Mouse (Mus musculus): ENCODE measurements around the gene Asb15.

The Asb15 gene

DNA sequence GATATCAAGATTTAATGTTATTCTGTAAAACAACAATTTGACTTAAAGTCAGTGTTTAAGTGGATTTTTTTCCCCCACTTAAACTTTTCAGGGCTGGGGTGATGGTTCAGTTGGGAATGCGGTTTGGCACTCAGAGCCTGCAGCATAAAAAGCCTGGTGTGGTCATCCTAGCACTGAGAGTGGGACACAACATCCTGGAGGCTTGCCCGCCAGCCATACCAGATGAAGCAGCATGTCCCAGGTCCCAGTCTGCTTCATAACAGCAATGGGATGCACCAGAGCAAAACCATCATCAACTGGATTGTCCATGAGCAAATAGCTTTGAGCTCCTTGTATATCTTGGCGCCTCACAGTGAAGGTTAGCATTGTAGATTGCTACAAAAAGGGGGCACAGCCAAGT lies 80.7 kb downstream of the Asb15 start:
- no peak for DNase-seq

DNA sequence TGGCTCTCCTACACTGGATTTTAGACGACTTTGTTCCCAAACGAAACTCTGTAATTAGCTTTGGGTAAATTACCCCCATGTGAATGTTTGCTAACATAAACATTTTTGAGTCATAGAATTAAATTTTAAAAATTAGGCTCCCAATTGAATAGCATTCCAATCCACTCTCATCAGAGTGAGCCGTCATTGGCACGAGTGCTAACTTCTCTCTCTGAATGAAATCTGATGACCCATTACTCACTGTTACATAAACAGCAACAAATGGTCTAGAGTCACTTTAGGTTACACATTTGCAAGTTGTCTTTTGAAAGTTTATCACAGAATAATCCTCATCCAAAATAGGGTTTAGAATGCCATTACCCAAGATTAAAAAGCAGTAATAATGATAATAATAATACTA lies 81.6 kb downstream of the Asb15 start:
- no peak for DNase-seq

DNA sequence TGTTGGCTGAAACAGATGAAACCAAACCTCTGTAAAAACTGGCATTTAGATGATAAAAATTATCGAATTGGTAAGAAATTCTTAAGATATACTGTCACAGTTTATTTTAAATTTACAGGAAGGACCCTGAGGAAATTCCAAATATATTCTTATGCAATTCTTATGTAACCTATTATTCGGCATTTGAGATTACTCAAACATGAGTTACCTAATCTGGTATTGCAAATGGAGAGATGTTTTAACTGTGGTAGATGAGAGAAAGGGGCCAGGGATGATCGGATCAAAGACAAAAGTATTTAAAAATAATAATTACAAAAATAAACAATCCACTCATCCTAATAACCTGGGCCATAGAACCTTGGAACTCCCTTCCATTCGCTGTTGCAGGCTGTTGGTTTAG lies 82.4 kb downstream of the Asb15 start:
- DNase-seq: no peak

DNA sequence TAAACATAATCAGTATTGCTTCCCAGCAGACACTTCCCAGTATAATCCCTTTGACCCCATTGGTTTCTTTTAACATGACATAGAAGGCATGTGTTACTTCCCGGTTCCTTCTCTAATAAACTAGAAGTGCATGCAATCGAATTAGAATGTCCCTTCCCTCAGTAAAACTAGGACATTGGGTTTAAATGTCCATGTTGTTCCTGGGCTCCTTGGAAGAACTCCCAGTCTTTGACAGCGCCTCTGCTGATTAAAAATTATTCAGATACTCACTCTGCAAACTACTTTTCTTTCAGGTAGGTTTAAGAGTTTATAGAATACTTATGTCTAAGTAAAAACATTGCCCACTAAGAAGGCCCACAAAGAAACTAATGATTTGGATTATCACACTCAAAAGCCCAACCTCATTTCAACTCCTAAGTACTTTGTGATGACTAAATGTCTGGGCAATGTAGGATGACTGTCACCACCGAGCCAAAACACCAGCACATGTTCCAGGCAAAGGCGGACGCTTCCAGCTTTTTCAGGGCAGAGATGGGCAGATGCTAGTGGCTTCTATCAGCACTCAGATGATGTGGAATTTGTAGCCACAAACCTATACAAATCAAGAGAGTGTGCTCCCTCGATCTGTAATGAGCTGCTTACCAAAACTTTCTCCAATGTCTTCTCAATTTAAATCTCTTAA lies 84.3 kb downstream of the Asb15 start:
- DNase-seq: no peak

DNA sequence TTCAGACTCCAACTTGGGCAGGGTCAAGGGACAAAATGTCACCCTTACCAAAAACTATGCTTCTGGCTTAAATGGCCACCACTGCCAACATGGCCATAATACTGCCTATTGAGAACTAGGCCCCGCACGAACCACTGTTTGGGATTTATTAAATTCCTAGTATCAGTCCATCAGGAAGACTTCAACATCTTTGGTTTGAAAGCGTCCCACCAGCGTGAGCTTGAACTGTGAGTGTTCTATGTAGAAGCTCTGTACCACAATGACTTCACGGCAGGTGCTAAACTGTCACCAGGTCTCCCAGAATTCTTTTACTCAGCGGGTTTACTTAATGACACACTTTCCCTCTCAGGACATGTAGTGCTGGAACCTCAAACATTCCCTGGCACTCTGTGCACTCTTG lies 85.4 kb downstream of the Asb15 start:
- DNase-seq: no peak

DNA sequence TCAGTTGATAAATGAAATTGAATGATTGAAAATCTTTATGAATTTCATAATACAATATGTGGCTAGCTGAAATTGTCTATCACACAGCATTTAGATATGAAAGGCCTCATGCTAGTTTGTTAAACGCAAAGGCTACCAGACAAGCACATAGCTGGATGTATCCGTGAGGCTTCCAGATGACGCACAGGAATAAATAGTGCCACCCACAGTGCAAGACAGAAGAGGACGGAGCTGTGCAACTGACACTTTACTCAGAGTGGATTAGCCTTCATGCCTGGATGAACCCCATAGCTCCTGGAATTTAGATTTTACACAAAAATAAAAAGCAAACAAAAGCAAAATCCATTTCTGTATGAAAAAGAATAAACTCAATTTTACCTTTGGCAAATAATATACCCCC lies 86.0 kb downstream of the Asb15 start:
- no peak for DNase-seq

DNA sequence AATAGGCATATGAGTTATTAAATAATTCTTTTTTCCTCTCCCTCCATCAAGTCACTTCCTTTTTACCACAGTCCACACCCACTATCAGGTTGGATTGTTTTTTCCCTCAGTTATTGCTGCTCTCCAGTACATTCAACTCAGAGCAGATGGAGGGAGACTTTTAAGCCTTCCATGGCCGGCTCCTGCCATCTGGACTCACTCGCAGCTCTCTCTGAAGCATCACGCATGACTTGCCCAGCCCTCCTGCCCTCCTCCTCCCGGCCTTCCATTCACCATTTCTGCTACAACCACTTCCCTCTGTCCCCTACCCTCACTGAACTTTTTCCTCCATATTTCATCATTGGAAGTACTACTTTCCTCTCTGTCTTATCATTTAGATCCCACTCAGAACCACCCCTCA lies 88.8 kb downstream of the Asb15 start:
- DNase-seq: no peak

DNA sequence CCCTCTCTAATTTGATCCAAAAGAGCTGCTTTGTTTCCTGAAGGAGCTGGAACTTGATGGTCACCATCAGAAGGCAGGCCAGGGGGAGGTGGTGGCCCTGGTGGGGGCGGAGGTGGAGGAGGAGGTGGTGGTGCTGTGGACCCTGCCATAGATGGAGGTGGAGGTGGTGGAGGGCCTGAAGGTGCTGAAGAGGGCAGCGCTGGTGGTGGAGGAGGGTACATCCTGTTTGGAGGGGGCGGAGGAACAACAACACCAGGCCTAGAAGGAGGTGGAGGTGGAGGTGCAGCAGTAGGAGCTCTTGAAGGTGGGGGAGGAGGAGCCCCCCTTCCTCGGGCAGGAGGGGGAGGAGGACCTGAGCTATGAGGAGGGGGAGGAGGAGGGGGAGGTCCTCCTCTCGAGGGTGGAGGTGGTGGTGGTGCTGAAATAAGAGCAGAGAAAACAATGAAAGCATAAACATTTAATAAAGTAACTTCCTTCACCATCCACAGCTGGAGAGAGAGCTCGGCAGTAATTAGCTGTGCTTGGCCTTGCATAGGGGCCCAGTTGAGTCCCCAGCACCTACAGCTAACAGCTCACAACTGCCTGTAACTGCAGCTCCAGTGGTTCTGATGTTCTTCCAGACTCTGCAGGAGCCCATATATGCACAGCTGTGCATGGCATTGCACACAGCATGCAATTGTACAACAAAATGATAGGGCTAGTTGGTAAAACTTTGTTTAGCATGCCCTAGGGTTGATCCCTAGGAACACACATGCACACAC lies 91.5 kb downstream of the Asb15 start:
- no peak for DNase-seq

DNA sequence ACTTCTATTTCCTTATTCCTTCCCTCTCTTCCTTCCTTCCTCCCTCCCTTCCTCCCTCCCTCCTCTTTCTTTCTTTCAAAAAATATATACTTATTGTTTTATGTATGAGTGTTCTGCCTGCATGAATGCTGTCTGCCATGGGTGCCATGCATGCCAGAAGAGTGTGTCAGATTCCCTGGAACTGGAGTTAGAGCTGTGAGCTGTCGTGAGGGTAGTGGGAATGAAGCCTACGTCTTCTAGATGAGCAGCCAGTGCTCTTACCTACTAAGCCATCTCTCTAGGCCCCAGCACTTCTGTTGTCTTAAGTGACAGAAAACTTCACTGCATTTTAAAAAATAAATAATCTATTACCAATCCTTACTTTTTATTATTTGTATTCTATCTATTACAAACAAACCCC lies 93.0 kb downstream of the Asb15 start:
- DNase-seq: no peak

DNA sequence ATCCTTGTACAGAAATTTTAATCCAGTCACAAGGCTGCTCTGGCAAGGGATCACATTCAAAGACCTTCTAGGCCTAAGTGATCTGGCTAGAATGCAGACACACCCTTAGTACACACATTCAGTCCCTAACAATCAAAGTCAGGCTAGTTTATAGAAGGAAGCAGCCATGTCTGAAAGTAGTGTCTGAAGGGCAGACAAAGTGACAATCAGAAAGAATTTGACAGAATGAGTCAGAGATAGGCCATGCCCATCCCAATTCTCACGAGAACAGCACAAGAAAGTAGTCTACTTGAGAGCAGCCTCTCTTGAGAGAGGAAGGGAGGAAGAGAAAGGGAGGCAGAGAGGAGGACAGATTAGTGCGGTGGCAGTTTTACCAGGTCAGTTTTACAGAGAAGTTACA lies 94.2 kb downstream of the Asb15 start:
- no peak for DNase-seq

All from kidney, adult 11 months (tissue).